Mouse (Mus musculus) heart, embryonic 10.5 days (tissue): ENCODE results near the gene Irgq. TPM values are rescaled to one million over a fixed set of nuclear protein-coding genes. Genes with fewer than 3 reads are reported as not detected.
"Not testable (repeated sequence)": the region's sequence is repeated elsewhere in the genome, so short reads cannot be mapped to it uniquely, and the experiment has no call there.

ENCODE experiments used
- DNase-seq: peaks from one replicate; pipeline ENCODE4 v3.0.0-alpha.2; 2017; ENCODE audit warnings: low spot score
- H3K27ac ChIP-seq: fragments of 300-500 bp; sonication (generic); 2 replicates; pipeline ENCODE4 v1.5.1; 2016; ENCODE audit warnings: mild to moderate bottlenecking
- H3K27me3 ChIP-seq: fragments of 300-500 bp; sonication (generic); 2 replicates; pipeline ENCODE4 v1.6.1; 2016; ENCODE audit warnings: mild to moderate bottlenecking; ENCODE audit not compliant: poor library complexity, insufficient read depth, severe bottlenecking
- H3K36me3 ChIP-seq: fragments of 300-500 bp; sonication (generic); 2 replicates; pipeline ENCODE4 v1.6.1; 2016; ENCODE audit warnings: mild to moderate bottlenecking, moderate library complexity
- H3K4me1 ChIP-seq: fragments of 300-500 bp; sonication (generic); 2 replicates; pipeline ENCODE4 v1.6.1; 2016; ENCODE audit warnings: mild to moderate bottlenecking
- H3K4me3 ChIP-seq: fragments of 300-500 bp; sonication (generic); 2 replicates; pipeline ENCODE4 v1.5.1; 2016; ENCODE audit warnings: mild to moderate bottlenecking, moderate library complexity
- H3K9me3 ChIP-seq: fragments of 300-500 bp; sonication (generic); 2 replicates; pipeline ENCODE4 v1.6.1; 2016; ENCODE audit warnings: mild to moderate bottlenecking, moderate library complexity
- WGBS: fragments of 180-500 bp; shearing (Covaris S2); methylation state at CpG from one replicate; pipeline ENCODE4 v1.1.7; 2016; 5-methylcytosine and 5-hydroxymethylcytosine counted together
- polyA plus RNA-seq: library from polyadenylated mRNA; unstranded; fragments of >200 nt; fragmentation: Nextera tagmentation; extraction: Ambion mirVana; gene quantifications from 2 replicates; pipeline ENCODE4 v1.2.1, GENCODE M21; 2016

Irgq gene
- 5.3 and 5.7 TPM in 2 replicates for polyA plus RNA-seq

GRCm38 (mm10) chr7:24530062-24530931, at the start of gene Irgq:
TSS of gene Irgq (plus strand) at chr7:24530689.
- Histone ChIP-seq H3K27me3 (peaks cover 25% of the 10 kb centered on the region), H3K4me1 (peaks cover 23% of the 10 kb centered on the region), H3K9me3 (no peaks in the 10 kb centered on the region), H3K4me3 (peak within 1 kb of the TSS; percentile 75), H3K27ac (peak within 1 kb of the TSS; percentile 97), H3K36me3 (peaks cover 18% of the 10 kb centered on the region)
- DNase-seq: peak; percentile 99
- WGBS: under 1% methylated on average over 44 of the region's 44 CpGs

- Histone ChIP-seq H3K36me3 (no peaks in the 10 kb centered on the region), H3K4me1 (peaks cover 20% of the 10 kb centered on the region), H3K27me3 (peaks cover 77% of the 10 kb centered on the region), H3K27ac (peak overlapping the region; percentile 78; the same call in 1 of the 2 replicates), H3K4me3 (peak overlapping the region; percentile 75), H3K9me3 (no peaks in the 10 kb centered on the region)
- DNase-seq: no peak
- WGBS: 13% methylated on average over 14 of the region's 14 CpGs
Observed at GRCm38 (mm10) chr7:24480986-24481473, 49.5 kb upstream of the Irgq start.

GRCm38 (mm10) chr7:24481474-24482207, 48.8 kb upstream of the Irgq start, which contains the start of gene Cadm4:
TSS of gene Cadm4 (plus strand) at chr7:24482023.
- Histone ChIP-seq H3K27me3 (peaks cover 82% of the 10 kb centered on the region), H3K27ac (peak within 1 kb of the TSS; percentile 78)

GRCm38 (mm10) chr7:24482208-24483020, 48.1 kb upstream of the Irgq start:
- H3K27ac ChIP-seq: peak overlapping the region; percentile 78
- H3K9me3 ChIP-seq: no peaks in the 10 kb centered on the region
- 4% methylated on average over 12 of the region's 38 CpGs for WGBS
- DNase-seq: no peak
- H3K27me3 ChIP-seq: peaks cover 82% of the 10 kb centered on the region
- H3K36me3 ChIP-seq: no peaks in the 10 kb centered on the region
- peak overlapping the region; percentile 75 for H3K4me3 ChIP-seq
- H3K4me1 ChIP-seq: peaks cover 27% of the 10 kb centered on the region

More at GRCm38 (mm10) chr7:24481474-24482207, 48.8 kb upstream of the Irgq start, which contains the start of gene Cadm4:
- Histone ChIP-seq H3K9me3 (no peaks in the 10 kb centered on the region), H3K4me1 (peaks cover 21% of the 10 kb centered on the region), H3K4me3 (peak within 1 kb of the TSS; percentile 75), H3K36me3 (no peaks in the 10 kb centered on the region)
- WGBS: 2% methylated on average over 72 of the region's 83 CpGs
- peak; percentile 88 for DNase-seq

GRCm38 (mm10) chr7:24483291-24483690, 47.2 kb upstream of the Irgq start:
- not testable (repeated sequence) for H3K36me3 ChIP-seq, H3K4me3 ChIP-seq, H3K9me3 ChIP-seq, H3K27ac ChIP-seq, DNase-seq
- H3K4me1 ChIP-seq: peaks cover 27% of the 10 kb centered on the region
- WGBS: 42% methylated on average over 6 of the region's 6 CpGs
- peaks cover 82% of the 10 kb centered on the region for H3K27me3 ChIP-seq

GRCm38 (mm10) chr7:24485481-24485880, 45.0 kb upstream of the Irgq start:
- WGBS: 69% methylated on average over 9 of the region's 9 CpGs
- Histone ChIP-seq H3K4me3 (no peak overlapping the region), H3K27ac (no peak overlapping the region), H3K4me1 (peaks cover 27% of the 10 kb centered on the region), H3K27me3 (peaks cover 60% of the 10 kb centered on the region), H3K9me3 (no peaks in the 10 kb centered on the region), H3K36me3 (no peaks in the 10 kb centered on the region)
- DNase-seq: no peak

- Histone ChIP-seq H3K27ac (no peak overlapping the region), H3K4me3 (no peak overlapping the region), H3K27me3 (peaks cover 48% of the 10 kb centered on the region), H3K4me1 (peaks cover 20% of the 10 kb centered on the region), H3K9me3 (no peaks in the 10 kb centered on the region), H3K36me3 (no peaks in the 10 kb centered on the region)
- 60% methylated on average over 9 of the region's 9 CpGs for WGBS
- no peak for DNase-seq
Observed at GRCm38 (mm10) chr7:24486654-24487130, 43.8 kb upstream of the Irgq start.

GRCm38 (mm10) chr7:24487403-24487802, 43.1 kb upstream of the Irgq start:
- 39% methylated on average over 3 of the region's 3 CpGs for WGBS

GRCm38 (mm10) chr7:24488303-24488702, 42.2 kb upstream of the Irgq start:
- Histone ChIP-seq H3K9me3 (no peaks in the 10 kb centered on the region), H3K4me3 (no peak overlapping the region), H3K36me3 (no peaks in the 10 kb centered on the region), H3K27me3 (peaks cover 33% of the 10 kb centered on the region), H3K4me1 (peaks cover 7% of the 10 kb centered on the region), H3K27ac (no peak overlapping the region)
- WGBS: 78% methylated on average over 8 of the region's 8 CpGs
- no peak for DNase-seq

More at GRCm38 (mm10) chr7:24487403-24487802, 43.1 kb upstream of the Irgq start:
- Histone ChIP-seq H3K4me3 (no peak overlapping the region), H3K27me3 (peaks cover 42% of the 10 kb centered on the region), H3K9me3 (no peaks in the 10 kb centered on the region), H3K27ac (no peak overlapping the region), H3K4me1 (peaks cover 14% of the 10 kb centered on the region), H3K36me3 (no peaks in the 10 kb centered on the region)
- no peak for DNase-seq

- Histone ChIP-seq H3K27ac (no peak overlapping the region), H3K4me3 (peak overlapping the region; percentile 55), H3K36me3 (no peaks in the 10 kb centered on the region), H3K4me1 (peaks cover 29% of the 10 kb centered on the region), H3K27me3 (peaks cover 74% of the 10 kb centered on the region), H3K9me3 (peaks cover 4% of the 10 kb centered on the region; the same call in 1 of the 2 replicates)
- 10% methylated on average over 43 of the region's 43 CpGs for WGBS
- DNase-seq: no peak
Observed at GRCm38 (mm10) chr7:24499856-24500577, 30.5 kb upstream of the Irgq start.

GRCm38 (mm10) chr7:24500929-24501328, 29.6 kb upstream of the Irgq start:
- H3K27ac ChIP-seq: no peak overlapping the region
- peaks cover 38% of the 10 kb centered on the region for H3K4me1 ChIP-seq
- H3K27me3 ChIP-seq: peaks cover 77% of the 10 kb centered on the region
- 25% methylated on average over 7 of the region's 7 CpGs for WGBS
- DNase-seq: no peak
- no peaks in the 10 kb centered on the region for H3K36me3 ChIP-seq
- H3K4me3 ChIP-seq: no peak overlapping the region
- H3K9me3 ChIP-seq: peaks cover 4% of the 10 kb centered on the region; the same call in 1 of the 2 replicates
